ENCODE assay signal across 8 mouse cellular contexts in genomic region chr11:61409051-61409450, GRCm38 (mm10). TPM values are rescaled to one million over a fixed set of nuclear protein-coding genes. Genes with fewer than 3 reads are reported as not detected.
A peak's percentile ranks its signal among the peaks of the same experiment; 100 is the strongest.
DNase-seq lines count a peak whose midpoint lies in the region; ATAC-seq and TF ChIP-seq lines count a peak whose summit lies in the region.

No protein-coding gene starts in this region.

- peak overlapping the region; percentile 86 for H3K4me3 ChIP-seq in heart, embryonic 13.5 days
- peak overlapping the region; percentile 67 for H3K4me3 ChIP-seq in limb, embryonic 12.5 days (replicated peaks)
- H3K4me3 ChIP-seq in myocyte = peak overlapping the region; percentile 65

- H3K9me3 ChIP-seq in heart, embryonic 13.5 days = no peaks in the 10 kb centered on the region
- no peaks in the 10 kb centered on the region for H3K9me3 ChIP-seq in limb, embryonic 12.5 days

- H3ac ChIP-seq in myocyte (ENCODE audit: control insufficient read depth, insufficient read length) = no peak overlapping the region

- H3K4me2 ChIP-seq in heart, embryonic 13.5 days = peak overlapping the region; percentile 78
- H3K4me2 ChIP-seq in limb, embryonic 12.5 days = peak overlapping the region; percentile 55
- H3K4me2 ChIP-seq in myocyte (ENCODE audit: low read depth) = peak overlapping the region; percentile 77

- peak overlapping the region; percentile 88; the same call in 1 of the 2 replicates for H3K9ac ChIP-seq in heart, embryonic 13.5 days
- H3K9ac ChIP-seq in limb, embryonic 12.5 days (replicated peaks) = no peak overlapping the region

- H3K36me3 ChIP-seq in heart, embryonic 13.5 days = no peaks in the 10 kb centered on the region
- H3K36me3 ChIP-seq in limb, embryonic 12.5 days = no peaks in the 10 kb centered on the region
- H3K36me3 ChIP-seq in myocyte (ENCODE audit: control insufficient read depth, insufficient read depth) = no peaks in the 10 kb centered on the region

- H3K27me3 ChIP-seq in heart, embryonic 13.5 days (replicated peaks) = peaks cover 3% of the 10 kb centered on the region; the same call in 1 of the 2 replicates
- peaks cover 13% of the 10 kb centered on the region for H3K27me3 ChIP-seq in limb, embryonic 12.5 days
- no peaks in the 10 kb centered on the region for H3K27me3 ChIP-seq in myocyte (ENCODE audit: control insufficient read depth, insufficient read depth, insufficient read length)

- ATAC-seq in heart, embryonic 13.5 days (ENCODE audit: extremely low read depth, insufficient number of reproducible peaks, low FRiP score, low TSS enrichment) = no peak
- no peak for ATAC-seq in limb, embryonic 12.5 days (ENCODE audit: insufficient number of reproducible peaks, insufficient read depth, low FRiP score, low TSS enrichment, low read depth)

- no peaks in the 10 kb centered on the region for H3K79me2 ChIP-seq in myocyte (ENCODE audit: control insufficient read depth, insufficient read depth)

- TF ChIP-seq POLR2A in myocyte (IDR thresholded peaks at IDR 0.05; ENCODE audit: insufficient read length, low read depth) = no peak

- H3K27ac ChIP-seq in heart, embryonic 13.5 days (replicated peaks) = peak overlapping the region; percentile 96; the same call in 1 of the 2 replicates
- H3K27ac ChIP-seq in limb, embryonic 12.5 days = no peak overlapping the region

- 0 out of 2 replicates have a peak, but pooled peaks cover 3% of the 10 kb centered on the region for H3K4me1 ChIP-seq in heart, embryonic 13.5 days
- H3K4me1 ChIP-seq in limb, embryonic 12.5 days (replicated peaks) = 0 out of 2 replicates have a peak, but pooled peaks cover 3% of the 10 kb centered on the region

- DNase-seq in 3T3-L1 (ENCODE audit: low read depth, low spot score) (peak; percentile 65), NIH3T3 (ENCODE audit: low read depth) (peak; percentile 49)
- no peak for DNase-seq in testis, postnatal 10 days (ENCODE audit: low spot score)
- no peak for DNase-seq in layer of hippocampus, postnatal 36 days
- DNase-seq in right cerebral cortex, postnatal 25 days = no peak

- 26% methylated on average over 3 of the region's 3 CpGs for whole genome bisulfite sequencing in heart, embryonic 13.5 days
- 23% methylated on average over 3 of the region's 3 CpGs for WGBS in limb, embryonic 12.5 days

TF ChIP-seq in myocyte, 11 proteins besides CTCF, POLR2A, EP300 and RAD21:
- TF ChIP-seq MYOG (IDR thresholded peaks at IDR 0.05; ENCODE audit: control insufficient read depth in 1 of 3, insufficient read depth in 1 of 3, insufficient read length in 2 of 3, low read depth in 2 of 3) (no peak), MAX (IDR thresholded peaks at IDR 0.05; ENCODE audit: low read depth) (no peak), MYOD1 (IDR thresholded peaks at IDR 0.05; ENCODE audit: control insufficient read depth in 1 of 3, insufficient read length in 2 of 3, low read depth in 2 of 3) (no peak), TCF12 (IDR thresholded peaks at IDR 0.05; ENCODE audit: insufficient read depth, poor library complexity, severe bottlenecking) (no peak), SRF (IDR thresholded peaks at IDR 0.05; ENCODE audit: control insufficient read depth, insufficient read length, low read depth) (no peak)

RNA-seq across cellular contexts. Expression of gene Slc47a1, which starts 30.9 kb away (rescaled TPM):
- polyA plus RNA-seq in heart, embryonic 13.5 days (2015; fragmentation: Nextera tagmentation; extraction: Ambion mirVana) = 24.6 and 28.9 TPM in 2 replicates
- 0.08 TPM in 1 of 2 replicates, not detected in the other for polyA plus RNA-seq in limb, embryonic 12.5 days (2016; fragmentation: Nextera tagmentation; extraction: Ambion mirVana)
- polyA plus RNA-seq in myocyte (2012; fragmentation: generic; extraction: Trizol) = 0.05 TPM
- total RNA-seq in layer of hippocampus, postnatal 36 days (2021) = 1 to 10 TPM in 1 of 2 experiments, under 1 TPM in 1; 0.40 to 3.5 TPM

RNA-seq across cellular contexts. Expression of gene Rnf112, which starts 44.9 kb away (rescaled TPM):
- 0.33 and 0.52 TPM in 2 replicates for polyA plus RNA-seq in heart, embryonic 13.5 days (2015; fragmentation: Nextera tagmentation; extraction: Ambion mirVana)
- polyA plus RNA-seq in limb, embryonic 12.5 days (2016; fragmentation: Nextera tagmentation; extraction: Ambion mirVana) = 0.63 and 0.69 TPM in 2 replicates
- not detected for polyA plus RNA-seq in myocyte (2012; fragmentation: generic; extraction: Trizol)
- total RNA-seq in layer of hippocampus, postnatal 36 days (2021) = 100 to 1,000 TPM; 542 to 544 TPM

Comparison
In these comparisons a context has a peak if more than half of its experiments do, and no peak if none do; other contexts are left out.
1. DNase-seq: peak in 3T3-L1 (single experiment) and NIH3T3 (single experiment); none in testis, postnatal 10 days (single experiment), layer of hippocampus, postnatal 36 days (0 of 2) and right cerebral cortex, postnatal 25 days (single experiment).
2. RNA of gene Slc47a1, which starts 30.9 kb away (polyA plus RNA-seq): 24.6 to 28.9 TPM in heart, embryonic 13.5 days; 0.05 TPM in myocyte (single experiment) and 0.08 TPM in limb, embryonic 12.5 days; every median in the first group is over 10 times any median in the second.
3. Peak in every context shown above with its lines, with median percentiles within 50 percentile points of each other: H3K4me2 ChIP-seq and H3K4me3 ChIP-seq.